Mouse (Mus musculus) E14TG2a.4 (cell line): ENCODE data around the gene Hes3.

ENCODE experiments used
- CTCF ChIP-seq: conservative IDR thresholded peaks from 2 replicates; pipeline ENCODE4 v1.5.1; 2014; ENCODE audit warnings: low read length
- POU5F1 ChIP-seq: IDR thresholded peaks from 2 replicates; pipeline ENCODE4 v1.6.1; 2014; ENCODE audit warnings: low read length, borderline replicate concordance

DNA sequence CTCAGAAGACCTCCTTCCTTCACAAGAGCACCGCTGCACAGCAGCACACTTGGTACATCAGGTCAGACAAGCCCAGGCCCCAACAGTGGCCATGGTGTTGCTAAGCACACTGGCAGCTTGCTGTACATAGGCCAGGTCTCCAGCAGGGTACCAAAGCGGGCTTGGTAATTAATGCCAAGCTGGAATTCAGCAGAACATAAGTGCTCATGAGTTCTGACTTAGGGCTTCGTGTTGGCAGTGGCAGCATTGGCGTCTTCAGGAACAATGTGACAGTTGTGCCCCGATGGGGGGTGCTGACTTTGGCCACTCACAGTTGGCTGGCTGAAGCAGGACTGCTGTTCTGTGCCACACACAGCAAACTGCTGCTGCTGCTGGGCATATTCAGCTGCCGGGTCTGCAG, 13.2 kb upstream of the Hes3 start:
- TF ChIP-seq CTCF (no peak), POU5F1 (no peak)
